Mouse (Mus musculus): ENCODE measurements around the gene Prm3.

GRCm38 (mm10) chr16:10769661-10770060, 21.1 kb downstream of the Prm3 start:
- TF ChIP-seq POLR2A (IDR thresholded peaks at IDR 0.05; ENCODE audit: control insufficient read depth, extremely low read depth, insufficient read depth, low read length, poor library complexity) (peak; percentile 18; the same call in 1 of the 2 replicates), CTCF (IDR thresholded peaks at IDR 0.05; ENCODE audit: borderline replicate concordance, control insufficient read depth, extremely low read depth, insufficient read depth, low read length, poor library complexity) (no peak)

Data from thymus, adult 2 months (tissue).